Mouse (Mus musculus) left cerebral cortex, postnatal 4 days (tissue): ENCODE results near the gene Sfxn2. TPM values are rescaled to one million over a fixed set of nuclear protein-coding genes. Genes with fewer than 3 reads are reported as not detected.
A peak's percentile ranks its signal among the peaks of the same experiment; 100 is the strongest.
"Not testable (repeated sequence)": the region's sequence is repeated elsewhere in the genome, so short reads cannot be mapped to it uniquely, and the experiment has no call there.

Experiments used
- DNase-seq: peaks from one replicate; pipeline ENCODE4 v3.0.0-alpha.2; 2022
- intact Hi-C: fragments of 180-260 bp; cut with DNase I; formaldehyde crosslinking; loops from one replicate; pipeline ENCODE4 v1.15.1; 2025
- total RNA-seq, 2 experiments: library from RNA; stranded (reverse); gene quantifications; 2 replicates each; pipeline ENCODE4 v1.2.3; 2021

The Sfxn2 gene
- total RNA-seq, 2 experiments from 2014 or later: 12.6 to 13.7 TPM

- DNase-seq: no peak
- intact Hi-C loops: no loop called here
Measured at GRCm38 (mm10) chr19:46538213-46538612, 35.0 kb upstream of the Sfxn2 start.

GRCm38 (mm10) chr19:46542750-46543149 lies 30.4 kb upstream of the Sfxn2 start:
- intact Hi-C loops: no loop called here
- no peak for DNase-seq

- no peak for DNase-seq
- intact Hi-C loops: no loop called here
Measured at GRCm38 (mm10) chr19:46547565-46547964, 25.6 kb upstream of the Sfxn2 start.

- intact Hi-C loops: no loop called here
- no peak for DNase-seq
Measured at GRCm38 (mm10) chr19:46548110-46548509, 25.1 kb upstream of the Sfxn2 start.

- intact Hi-C loops: no loop called here
- no peak for DNase-seq
Measured at GRCm38 (mm10) chr19:46550385-46550784, 22.8 kb upstream of the Sfxn2 start.

GRCm38 (mm10) chr19:46552496-46552895 lies 20.7 kb upstream of the Sfxn2 start:
- DNase-seq: no peak

GRCm38 (mm10) chr19:46553541-46553955 lies 19.6 kb upstream of the Sfxn2 start:
- intact Hi-C loops: no loop called here
- DNase-seq: peak; percentile 81

More at GRCm38 (mm10) chr19:46552496-46552895, 20.7 kb upstream of the Sfxn2 start:
- intact Hi-C loops: no loop called here

- DNase-seq: no peak
- intact Hi-C loops: no loop called here
Measured at GRCm38 (mm10) chr19:46558009-46558408, 15.2 kb upstream of the Sfxn2 start.

GRCm38 (mm10) chr19:46558631-46559030 lies 14.5 kb upstream of the Sfxn2 start:
- DNase-seq: peak; percentile 30
- intact Hi-C loops: no loop called here

- intact Hi-C loops: no loop called here
Measured at GRCm38 (mm10) chr19:46562132-46562531, 11.0 kb upstream of the Sfxn2 start.

GRCm38 (mm10) chr19:46562581-46563515 lies 10.3 kb upstream of the Sfxn2 start:
- DNase-seq: no peak
- intact Hi-C loops: no loop called here

More at GRCm38 (mm10) chr19:46562132-46562531, 11.0 kb upstream of the Sfxn2 start:
- peak; percentile 69 for DNase-seq

GRCm38 (mm10) chr19:46563603-46564002 lies 9.6 kb upstream of the Sfxn2 start:
- intact Hi-C loops: no loop called here
- no peak for DNase-seq

GRCm38 (mm10) chr19:46564043-46564462 lies 9.1 kb upstream of the Sfxn2 start:
- intact Hi-C loops: no loop called here

GRCm38 (mm10) chr19:46571211-46571877 lies 1.8 kb upstream of the Sfxn2 start:
- DNase-seq, intact Hi-C loops: not testable (repeated sequence)

More at GRCm38 (mm10) chr19:46564043-46564462, 9.1 kb upstream of the Sfxn2 start:
- DNase-seq: no peak

GRCm38 (mm10) chr19:46571878-46572244 lies 1.3 kb upstream of the Sfxn2 start:
- intact Hi-C loops: no loop called here
- DNase-seq: no peak

- DNase-seq: no peak
- intact Hi-C loops: no loop called here
Measured at GRCm38 (mm10) chr19:46572548-46572947, 617 bp upstream of the Sfxn2 start.

GRCm38 (mm10) chr19:46573990-46574389 lies 825 bp downstream of the Sfxn2 start:
- intact Hi-C loops: no loop called here

GRCm38 (mm10) chr19:46575196-46575595 lies 2.0 kb downstream of the Sfxn2 start:
- no peak for DNase-seq
- intact Hi-C loops: no loop called here

More at GRCm38 (mm10) chr19:46573990-46574389, 825 bp downstream of the Sfxn2 start:
- DNase-seq: no peak

- intact Hi-C loops: loop anchor here (2.0 kb wide), 1 partner anchor 153 kb away; no protein-coding TSS in a partner anchor
- peak; percentile 89 for DNase-seq
Measured at GRCm38 (mm10) chr19:46587823-46588508, 14.8 kb downstream of the Sfxn2 start.

- no peak for DNase-seq
- intact Hi-C loops: no loop called here
Measured at GRCm38 (mm10) chr19:46591575-46591974, 18.4 kb downstream of the Sfxn2 start.
